Mouse (Mus musculus) right cerebral cortex, postnatal 25 days (tissue): ENCODE data around the gene BC035947.
"Not testable (repeated sequence)": the region's sequence is repeated elsewhere in the genome, so short reads cannot be mapped to it uniquely, and the experiment has no call there.

Source experiments
- DNase-seq: peaks from one replicate; pipeline ENCODE4 v3.0.0; 2022

BC035947 gene

DNA sequence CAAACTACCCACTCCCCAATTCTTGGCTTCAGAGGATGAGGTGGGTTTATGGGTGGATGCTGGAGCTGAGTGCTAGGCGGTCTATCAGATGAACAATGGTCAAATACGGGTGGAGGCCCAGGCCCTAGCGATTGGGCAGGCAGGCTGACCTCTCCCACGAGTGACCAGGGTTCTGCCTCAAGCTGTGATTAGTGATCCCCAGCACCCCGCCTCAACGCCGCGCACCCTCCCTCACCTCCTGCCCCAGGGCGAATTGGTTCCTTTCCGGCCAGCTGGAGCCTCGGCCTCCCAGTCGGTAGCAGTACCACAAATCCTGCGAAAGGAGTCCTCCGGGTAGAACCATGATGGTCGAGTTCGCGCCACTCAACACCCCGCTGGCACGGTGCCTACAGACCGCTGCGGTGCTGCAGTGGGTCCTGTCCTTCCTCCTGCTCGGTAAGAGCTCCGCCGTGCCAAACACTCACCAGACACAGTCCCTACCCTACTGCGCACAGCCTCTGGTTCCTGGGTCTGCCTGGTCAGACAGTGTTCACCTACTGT lies at the start of gene BC035947:
BC035947 (minus strand) TSS at position 538 of the 540 bp plus-strand sequence.
- no peak for DNase-seq

DNA sequence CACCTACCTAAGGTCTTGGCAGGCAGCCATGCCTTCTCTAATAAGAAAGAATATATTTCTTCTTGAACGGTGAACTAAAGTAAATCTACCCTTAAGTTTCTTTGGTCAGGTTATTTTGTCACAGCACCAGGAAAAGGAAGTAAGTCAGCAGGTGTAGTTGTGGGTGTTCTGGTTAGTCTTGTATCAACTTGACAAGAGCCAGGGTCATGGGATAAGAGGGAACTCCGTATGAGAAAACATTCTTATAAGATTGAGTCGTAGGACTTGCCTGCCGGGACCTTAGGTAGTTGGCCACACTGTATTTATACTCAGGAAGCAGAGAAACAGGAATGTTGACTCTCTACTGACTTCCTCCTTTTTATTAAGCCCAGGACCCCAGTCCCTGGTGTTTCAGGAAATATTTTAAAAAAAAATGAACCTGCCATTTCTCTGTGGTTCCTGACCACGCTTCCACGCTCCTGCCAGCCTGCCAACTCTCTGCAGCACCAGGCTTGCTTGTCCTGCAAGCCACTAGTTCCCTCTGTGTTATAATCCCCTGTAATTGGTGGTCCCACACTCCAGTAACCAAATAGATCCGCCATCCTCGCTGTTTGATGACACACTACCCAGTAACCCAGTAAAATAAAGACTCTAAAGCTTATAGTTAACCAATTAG lies 42.2 kb upstream of the BC035947 start:
- no peak for DNase-seq

DNA sequence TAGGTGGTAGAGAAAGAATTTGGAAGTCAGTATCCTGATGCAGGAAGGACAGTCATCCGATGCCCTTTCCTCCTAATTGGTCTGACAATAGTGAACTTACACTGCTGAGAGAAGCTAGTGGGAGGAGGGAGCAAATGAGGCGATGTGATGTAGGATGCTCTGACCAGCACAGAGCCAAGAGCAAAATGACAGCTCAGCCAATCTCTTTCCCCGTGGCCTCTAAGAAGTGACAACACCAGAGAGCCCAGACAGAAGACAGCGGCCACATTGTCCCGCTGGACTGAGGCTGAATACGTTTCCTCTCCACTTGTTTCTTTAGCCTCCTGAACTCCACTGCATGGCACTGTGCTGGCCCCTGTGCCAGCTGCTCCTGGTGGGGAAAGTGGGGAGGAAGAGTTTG lies 37.0 kb upstream of the BC035947 start:
- DNase-seq, result no peak

DNA sequence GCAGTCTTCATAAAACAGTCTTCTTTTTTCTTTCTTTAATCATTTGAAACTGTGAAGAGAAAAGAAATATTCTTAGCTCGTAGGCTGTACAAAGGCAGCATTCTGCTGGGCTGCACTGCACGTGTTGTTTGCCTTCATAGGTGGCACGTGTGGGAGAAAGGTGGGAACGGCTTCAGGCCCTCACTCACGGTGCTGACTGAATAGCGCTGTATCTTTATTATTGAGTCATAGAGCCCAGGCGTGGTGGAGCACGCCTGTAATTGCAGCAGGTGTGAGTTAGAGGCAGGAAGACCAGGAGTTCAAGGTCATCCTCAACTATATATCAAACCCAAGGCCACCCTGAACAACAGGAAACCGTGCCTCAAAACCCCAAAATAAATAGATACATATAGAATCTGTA lies 34.3 kb upstream of the BC035947 start:
- no peak for DNase-seq

DNA sequence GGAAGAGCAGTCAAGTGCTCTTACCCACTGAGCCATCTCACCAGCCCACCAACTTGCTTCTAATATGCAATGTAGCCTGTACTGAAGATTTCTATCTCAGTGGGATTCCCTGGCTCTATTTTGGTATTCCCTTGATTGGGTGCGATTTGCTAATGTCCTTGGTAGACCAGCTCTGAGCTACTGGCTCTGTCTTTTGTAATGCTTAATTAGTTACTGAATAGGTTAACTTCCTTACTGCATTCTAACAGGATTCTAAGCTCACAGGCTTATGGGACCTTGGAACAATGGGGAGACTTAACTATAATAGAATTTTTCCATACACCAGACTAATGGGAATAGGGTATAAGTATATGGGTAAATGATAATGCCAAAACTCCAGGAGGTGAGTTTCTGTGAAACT lies 31.7 kb upstream of the BC035947 start:
- DNase-seq, result not testable (repeated sequence)

DNA sequence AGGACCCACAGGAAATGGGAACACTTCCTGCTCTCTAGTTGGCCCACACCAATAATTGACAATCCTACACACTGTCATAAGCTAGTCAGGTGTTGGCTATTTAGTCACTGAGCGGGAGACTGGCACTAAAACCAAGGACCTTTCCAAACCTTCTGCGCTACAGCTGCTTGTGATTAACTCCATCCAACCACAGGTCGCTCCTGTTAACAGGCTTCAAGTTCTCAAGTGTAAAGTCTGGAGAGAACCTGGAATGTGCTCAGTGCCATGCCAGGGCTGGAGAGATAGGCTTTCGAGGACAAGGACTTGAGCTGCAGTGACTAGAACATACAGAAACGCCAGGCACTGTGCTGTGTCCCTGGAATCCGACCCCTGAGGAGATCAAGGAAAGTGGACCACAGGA lies 27.2 kb upstream of the BC035947 start:
- no peak for DNase-seq

DNA sequence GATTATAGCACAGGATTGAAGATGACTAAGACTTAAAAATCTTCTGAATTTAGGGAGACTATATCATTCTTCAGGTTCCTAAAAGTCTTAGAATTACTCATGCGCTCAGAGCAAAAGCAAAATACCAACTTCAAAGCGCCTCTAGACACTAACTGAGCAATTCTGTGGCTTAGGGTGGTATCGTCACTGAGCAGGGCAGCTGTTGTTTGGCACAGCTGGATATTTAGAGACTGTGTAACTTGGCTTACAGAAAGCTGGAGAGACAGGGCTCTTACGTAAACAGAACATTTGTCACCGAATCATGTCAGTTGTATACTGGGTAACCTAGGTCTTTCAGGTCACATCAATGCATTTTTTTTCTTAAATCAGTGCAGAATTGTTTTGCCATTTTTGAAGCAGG lies 26.4 kb upstream of the BC035947 start:
- DNase-seq, result no peak

DNA sequence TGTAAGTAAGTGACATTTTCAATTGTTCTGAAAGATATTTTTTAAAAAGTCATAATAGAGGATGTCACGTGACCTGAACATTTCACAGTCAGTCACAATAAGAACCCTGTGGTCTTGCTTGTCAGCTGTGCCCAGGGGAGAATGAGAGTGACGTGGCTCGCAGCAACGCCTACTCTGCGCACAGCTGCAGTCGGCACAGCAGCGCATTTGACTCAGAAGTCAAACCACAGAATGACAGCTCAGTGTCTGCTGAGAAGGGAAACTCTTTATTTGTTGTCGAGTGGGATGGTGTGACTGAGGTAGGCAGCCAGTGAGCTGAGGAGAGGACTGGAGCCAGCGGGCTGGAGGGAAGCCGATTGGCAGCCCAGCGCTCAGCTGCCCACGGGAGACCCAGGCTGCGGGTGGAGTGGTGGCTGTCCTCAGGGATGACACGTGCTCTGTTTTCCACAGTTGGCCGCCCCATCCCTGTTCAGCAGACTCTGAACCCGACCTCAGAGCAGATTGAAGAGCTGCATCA lies 25.6 kb upstream of the BC035947 start:
- peak; percentile 84 for DNase-seq

DNA sequence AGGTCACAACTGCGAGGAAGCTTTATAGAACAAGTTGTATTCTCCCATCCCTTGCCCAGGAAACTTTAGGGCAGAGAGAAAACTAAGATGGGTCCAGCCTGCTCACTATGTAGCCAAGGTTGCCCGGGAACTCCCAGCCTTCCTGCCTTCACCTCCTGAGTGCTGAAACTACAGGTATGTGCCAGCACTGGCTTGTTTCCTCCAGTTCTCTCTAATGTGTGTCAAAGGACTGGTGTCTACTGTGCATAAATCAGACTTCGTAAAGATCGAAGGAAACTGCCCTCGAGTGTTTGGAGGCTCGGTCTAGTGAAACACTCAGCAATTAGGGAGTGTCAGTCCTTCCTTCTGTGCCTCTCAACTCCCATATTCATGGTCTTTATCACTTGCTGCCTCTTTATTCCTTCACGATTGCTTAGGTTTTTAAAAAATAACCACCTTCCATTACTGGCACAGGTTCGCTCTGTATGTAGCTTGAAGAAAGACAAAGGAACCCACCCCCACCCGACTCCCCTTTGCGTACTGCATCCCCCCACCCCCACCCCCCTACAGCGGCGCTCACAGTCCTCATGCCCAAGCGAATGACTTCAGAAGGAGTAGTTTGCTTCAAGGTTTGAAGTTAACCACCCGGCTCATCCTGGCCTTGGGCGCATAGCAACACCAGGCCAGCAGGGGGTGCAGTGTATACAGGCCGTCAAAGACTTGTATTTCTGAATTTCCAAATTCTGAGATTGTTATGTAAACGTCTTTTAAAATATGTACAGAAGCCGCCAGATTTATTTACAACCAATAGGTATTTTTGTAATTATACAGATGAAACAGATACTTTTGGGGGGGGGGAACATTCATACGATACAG lies 24.6 kb upstream of the BC035947 start:
- peak; percentile 69 for DNase-seq

DNA sequence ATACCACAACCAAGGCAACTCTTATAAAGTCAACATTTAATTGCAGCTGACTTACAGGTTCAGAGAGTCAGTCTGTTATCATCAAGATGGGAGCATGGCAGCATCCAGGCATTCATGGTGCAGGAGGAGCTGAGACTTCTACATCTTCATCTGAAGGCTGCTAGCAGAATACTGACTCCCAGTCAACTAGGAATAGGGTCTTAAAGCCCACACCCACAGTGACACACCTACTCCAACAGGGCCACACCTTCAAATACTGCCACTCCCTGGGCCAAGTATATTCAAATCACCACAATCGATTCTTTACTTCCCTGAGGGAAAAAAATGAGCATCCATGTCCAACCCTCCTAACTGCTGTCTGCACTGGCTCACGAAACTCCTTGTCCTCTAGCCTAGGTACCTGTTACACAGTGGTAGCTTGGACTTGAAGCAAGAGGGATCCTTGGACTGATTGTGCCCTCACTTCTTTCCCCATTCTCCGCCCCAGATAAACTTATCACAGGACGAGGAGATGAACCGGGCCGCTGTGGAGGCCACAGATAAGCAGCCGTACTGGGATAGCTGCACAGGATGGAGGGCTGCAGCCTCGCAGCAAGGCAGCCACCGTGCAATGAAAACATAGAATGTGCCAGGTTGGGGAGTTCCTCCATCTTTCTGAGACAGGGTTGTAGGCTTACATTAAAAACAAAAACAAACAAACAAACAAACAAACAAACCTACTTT lies 22.6 kb upstream of the BC035947 start:
- no peak for DNase-seq

DNA sequence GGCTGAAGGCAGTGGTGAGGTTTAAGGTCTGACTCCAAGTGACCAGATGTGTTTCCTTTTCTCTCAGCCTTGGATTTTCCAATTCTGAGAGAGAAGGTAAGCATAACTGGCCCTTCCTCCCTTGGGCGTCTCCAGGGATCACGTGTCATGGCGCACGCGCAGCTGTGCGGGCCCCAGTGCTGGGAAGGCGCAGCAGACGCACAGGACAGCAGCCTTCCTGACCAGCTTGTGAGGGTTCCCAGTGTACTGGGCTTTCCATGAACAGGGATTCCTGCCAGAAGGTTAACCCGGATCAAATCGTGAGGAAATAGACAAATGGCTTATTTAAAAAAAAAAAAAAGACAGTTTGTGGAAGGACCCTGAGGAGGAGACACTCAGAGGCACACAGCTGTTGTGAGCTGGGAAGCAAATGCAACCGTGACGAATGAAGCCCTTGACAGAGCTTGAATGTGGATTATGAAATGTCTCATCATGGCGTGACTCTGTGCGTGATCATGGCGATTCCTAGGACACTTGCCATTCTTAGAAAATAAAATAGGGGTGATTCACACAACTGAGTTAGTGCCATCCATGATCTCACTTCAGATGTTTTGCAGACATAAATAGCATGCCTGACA lies 20.3 kb upstream of the BC035947 start:
- DNase-seq, result no peak

DNA sequence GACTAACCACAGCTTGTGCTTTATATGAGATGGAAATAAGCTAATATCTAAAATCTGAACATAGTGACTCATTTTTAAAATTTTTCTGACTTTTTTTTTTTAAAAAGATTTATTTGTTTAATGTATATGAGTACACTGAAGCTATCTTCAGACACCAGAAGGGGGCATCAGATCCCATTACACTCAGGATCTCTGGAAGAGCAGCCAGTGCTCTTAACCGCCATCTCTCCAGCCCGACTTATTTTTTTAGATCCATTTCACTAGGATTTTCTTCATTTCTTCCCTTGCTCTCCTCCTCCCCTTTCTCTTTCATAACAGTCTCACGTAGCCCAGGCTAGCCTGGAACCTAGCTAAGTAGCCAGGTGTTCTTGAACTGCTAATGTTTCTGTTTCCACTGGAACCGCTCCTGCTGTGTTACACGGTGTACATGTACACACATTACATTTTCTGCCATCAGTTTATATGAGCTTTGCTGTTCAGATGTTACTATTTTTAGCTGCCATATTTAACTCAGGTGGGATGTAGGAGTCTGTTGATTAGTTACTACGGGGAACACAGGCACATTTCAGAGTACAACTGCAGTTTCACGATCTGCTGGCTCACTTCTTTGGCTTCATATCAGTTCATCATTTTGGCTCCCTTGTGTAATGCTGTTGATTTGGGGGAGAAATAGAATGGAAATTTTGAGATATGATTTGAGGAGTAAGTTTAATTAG lies 18.7 kb upstream of the BC035947 start:
- no peak for DNase-seq

DNA sequence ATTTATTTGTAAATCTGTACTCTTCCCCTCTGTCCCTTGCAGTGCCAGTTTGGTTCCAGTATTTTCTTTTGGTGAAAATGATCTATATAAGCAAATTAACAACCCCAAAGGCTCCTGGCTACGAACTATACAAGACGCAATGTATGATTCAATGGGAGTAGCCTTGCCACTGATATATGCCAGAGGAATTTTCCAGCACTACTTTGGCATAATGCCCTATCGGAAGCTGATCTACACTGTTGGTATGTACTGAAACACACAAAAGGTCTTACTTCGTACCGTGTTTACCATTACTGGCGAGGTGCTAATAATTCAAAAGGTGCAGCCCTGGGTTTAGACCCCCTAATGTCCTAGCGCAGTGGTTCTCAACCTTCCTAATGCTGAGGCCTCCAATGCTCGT lies 17.1 kb upstream of the BC035947 start:
- DNase-seq, result no peak

DNA sequence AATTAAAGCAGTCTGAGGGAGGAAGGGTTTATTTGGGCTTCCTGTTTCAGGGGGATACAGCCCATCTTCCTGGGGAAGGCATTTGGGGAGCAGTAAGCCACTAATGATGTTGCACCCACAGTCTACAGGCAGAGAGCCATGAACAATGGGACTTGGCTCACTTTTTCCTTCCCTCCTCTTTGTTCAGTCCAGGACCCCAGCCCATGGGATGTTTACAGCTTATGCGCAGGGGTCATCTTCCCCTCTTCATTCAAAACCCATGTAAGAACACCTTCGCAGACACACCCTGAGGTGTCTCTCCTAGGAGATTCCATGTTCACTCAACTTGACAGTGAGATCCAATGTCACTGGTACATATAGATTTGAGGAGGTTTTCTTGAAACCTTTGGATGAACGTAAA lies 16.4 kb upstream of the BC035947 start:
- no peak for DNase-seq

DNA sequence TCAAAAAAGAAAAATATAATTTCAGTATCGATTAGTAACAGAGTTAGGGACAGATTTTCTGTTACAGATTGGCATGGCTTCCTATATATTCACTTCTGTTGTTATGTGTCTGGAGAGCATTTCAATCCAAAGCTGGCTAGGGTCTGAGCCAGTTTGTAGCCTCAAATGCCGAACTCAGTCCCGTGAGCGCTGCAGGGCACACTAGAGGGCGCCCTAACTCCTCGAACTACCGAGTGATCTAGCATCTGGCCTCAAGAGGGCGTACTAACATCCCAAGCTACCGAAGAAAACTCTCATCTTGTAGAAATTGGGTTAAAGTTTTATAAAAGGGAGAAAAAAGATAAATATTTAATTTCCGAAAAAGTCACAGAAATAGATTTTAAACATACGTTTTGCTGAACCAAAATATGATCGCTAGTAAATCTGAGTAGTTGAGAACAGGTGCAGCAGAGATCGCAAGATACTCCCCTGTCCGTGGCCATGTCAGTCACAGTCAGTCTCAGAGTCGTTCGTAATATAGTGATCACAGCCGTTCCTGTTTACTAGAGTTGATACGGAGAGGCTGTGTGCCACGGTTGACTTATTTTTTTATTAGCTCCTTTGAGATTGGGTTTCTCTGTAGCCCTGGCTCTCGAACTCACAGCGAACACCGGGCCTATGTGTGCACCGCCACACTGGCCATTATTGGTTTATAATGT lies 13.4 kb upstream of the BC035947 start:
- DNase-seq, result peak; percentile 54

DNA sequence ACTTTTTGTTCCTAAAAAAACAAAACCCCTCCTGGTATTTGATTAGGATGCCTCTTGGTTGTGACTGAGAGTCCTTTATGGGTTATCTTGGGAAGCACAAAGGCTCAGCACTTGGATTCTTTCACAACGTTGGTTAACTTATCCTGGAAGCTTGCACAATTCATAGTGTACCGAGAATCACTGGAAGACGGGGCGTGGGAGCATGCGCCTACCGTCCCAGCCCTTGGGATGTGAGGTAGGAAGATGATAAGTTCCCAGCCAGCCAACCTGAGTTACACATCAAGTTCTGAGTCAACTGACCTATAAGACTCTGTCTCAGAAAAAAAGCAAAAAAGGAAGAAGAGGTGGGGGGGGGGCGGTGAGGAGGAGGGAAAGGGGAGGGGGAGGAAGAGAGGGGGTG lies 6.9 kb upstream of the BC035947 start:
- DNase-seq, result no peak

DNA sequence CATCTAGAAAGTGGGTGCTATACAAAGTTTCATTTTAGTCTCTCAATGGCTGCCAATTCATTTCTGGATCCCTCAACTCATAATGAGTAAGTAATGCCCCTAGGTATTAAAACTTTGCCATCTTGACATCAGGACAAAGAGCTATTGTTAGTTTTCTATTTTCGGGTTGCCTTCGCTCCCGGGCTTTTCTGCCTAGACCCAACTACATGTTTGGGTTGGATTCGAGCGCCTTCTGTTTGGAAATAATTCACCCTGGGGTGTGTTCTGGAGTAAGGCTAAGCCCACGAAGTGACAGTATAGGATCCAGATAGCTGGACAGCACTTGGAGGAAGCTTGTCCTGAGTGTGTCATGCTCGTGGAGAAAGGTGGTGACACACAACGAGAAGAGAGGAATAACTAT lies 798 bp upstream of the BC035947 start:
- no peak for DNase-seq

DNA sequence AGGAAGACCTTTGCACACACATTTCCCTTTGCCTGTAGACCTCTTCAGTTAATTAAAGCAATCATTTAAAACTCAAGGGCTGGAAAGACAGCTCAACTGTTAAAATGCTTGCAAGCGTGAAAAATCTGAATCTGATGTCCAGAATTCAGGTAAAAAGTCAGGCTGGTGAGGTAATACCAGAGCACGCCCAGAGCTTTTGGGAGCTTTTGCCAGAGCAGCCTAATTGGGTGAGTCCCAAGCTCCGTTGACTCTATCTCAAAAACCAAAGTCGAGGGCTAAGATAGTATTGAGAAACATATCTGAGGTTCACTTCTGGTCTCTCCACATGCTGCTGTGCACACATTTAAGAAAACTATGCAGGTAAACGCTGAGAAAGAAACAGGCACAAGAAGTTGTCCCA lies 1.1 kb downstream of the BC035947 start, which contains the start of gene Mogat1:
Mogat1 (plus strand) TSS at position 130 of the 400 bp plus-strand sequence.
- no peak for DNase-seq

DNA sequence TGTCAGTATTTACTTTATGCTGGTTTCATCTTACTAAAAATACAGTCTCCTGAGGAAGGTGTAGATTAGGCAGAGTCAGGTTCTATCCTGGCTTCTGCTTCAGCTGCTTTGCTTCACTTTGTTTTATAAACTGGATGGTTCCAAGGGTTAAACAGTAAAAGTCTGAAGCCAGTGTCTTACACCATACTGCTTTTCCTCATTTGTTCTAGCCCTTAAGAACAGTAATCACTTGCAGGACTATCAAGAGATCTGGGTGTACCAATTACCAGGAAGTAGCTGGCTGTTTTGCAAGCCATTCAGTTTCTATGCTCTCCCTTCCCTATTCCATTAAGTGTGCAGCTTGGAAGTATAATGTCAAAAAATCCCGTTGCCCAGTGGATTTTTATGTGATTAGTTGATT lies 4.8 kb downstream of the BC035947 start:
- DNase-seq, result no peak

DNA sequence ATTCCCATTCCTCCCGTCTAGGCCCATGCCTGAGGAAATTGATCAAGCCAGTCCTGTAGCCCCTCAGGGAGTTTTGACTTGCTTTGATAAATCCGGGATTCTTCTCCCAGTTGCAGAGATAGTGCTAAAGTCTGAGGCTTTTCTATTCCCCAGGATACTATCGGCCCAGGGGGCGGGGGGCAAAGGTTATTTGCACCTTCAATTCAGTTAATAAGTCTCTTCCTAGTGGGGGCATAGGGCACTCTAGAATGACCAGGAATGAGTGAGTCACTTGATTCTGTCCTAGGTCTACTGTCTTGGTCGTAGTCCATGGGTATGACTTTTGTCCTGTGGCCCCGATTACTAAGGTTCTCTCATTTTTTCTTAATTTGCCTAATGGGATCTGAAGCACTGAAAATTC lies 9.4 kb downstream of the BC035947 start:
- DNase-seq, result no peak

DNA sequence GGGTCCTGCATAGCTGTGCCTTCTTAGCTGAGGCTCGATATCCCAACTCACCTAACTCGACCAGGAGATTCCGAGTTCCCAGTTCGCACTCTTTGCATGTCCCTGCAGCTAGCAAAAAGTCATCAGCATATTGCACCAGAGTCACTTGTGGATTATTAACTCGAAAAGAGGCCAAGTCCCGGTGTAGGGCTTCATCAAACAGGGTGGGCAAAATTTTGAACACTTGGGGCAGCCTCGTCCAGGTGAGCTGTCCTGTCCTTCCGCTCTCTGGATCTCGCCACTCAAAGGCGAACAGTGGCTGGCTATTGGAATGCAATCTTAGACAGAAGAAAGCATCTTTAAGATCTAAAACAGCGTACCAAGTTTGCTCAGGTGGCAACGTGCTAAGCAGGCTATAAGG lies 10.1 kb downstream of the BC035947 start:
- DNase-seq, result not testable (repeated sequence)
